Comparison of ENCODE assay signal across 7 mouse cellular contexts in the genomic region with DNA sequence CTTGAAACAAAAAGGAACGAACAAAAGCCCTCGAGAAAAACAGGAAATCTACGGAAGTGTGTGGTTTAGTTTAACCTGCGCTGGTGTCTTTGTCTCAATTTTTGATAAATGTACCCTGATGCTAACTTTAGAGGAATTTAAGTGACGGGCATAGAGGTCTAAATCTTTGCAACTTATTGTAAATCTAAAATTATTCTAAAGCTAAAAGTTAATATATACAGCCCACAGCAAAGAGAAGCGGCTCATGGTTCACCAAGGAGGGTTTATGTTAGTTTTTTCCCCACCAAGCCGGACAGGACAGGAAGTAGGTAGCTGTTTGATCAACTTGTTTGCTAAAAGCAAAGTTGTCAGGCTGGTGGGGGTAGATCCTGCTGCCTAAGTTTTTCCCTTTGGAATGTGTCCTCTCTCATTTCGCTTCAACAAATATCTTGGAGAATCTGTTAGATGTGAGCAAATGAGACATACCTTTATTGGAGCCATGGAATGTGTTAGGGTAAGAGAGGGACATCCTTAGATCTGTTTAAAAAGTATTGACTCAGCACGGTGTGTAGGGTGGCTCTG. TPM values are rescaled to one million over a fixed set of nuclear protein-coding genes. Genes with fewer than 3 reads are reported as not detected.
DNase-seq lines count a peak whose midpoint lies in the region; ATAC-seq lines count a peak whose summit lies in the region.

No protein-coding gene starts in this region.

- peak overlapping the region; percentile 88 for H3K27ac ChIP-seq in lung, embryonic 16.5 days (ENCODE audit: low read length)
- no peak overlapping the region for H3K27ac ChIP-seq in forebrain, embryonic 14.5 days (ENCODE audit: low read depth, low read length)
- H3K27ac ChIP-seq in limb, embryonic 15.5 days = no peak overlapping the region
- H3K27ac ChIP-seq in stomach, embryonic 16.5 days (ENCODE audit: low read length) = peak overlapping the region; percentile 80

- no peak for ATAC-seq in lung, embryonic 16.5 days (ENCODE audit: low read depth)
- ATAC-seq in forebrain, embryonic 14.5 days = no peak
- ATAC-seq in limb, embryonic 15.5 days (ENCODE audit: insufficient number of reproducible peaks, low FRiP score, low TSS enrichment, low read depth) = no peak
- no peak for ATAC-seq in stomach, embryonic 16.5 days (ENCODE audit: insufficient read depth, low FRiP score)

- H3K4me2 ChIP-seq in lung, embryonic 16.5 days (ENCODE audit: low read depth, low read length) = peak overlapping the region; percentile 82
- peak overlapping the region; percentile 78 for H3K4me2 ChIP-seq in forebrain, embryonic 14.5 days (ENCODE audit: low read length)
- H3K4me2 ChIP-seq in limb, embryonic 15.5 days = peak overlapping the region; percentile 81
- H3K4me2 ChIP-seq in stomach, embryonic 16.5 days (ENCODE audit: low read depth, low read length) = peak overlapping the region; percentile 77

- no peak for DNase-seq in lung, adult 18-20 months
- DNase-seq in forebrain, embryonic 14.5 days (ENCODE audit: low spot score) = no peak
- no peak for DNase-seq in spleen, adult 18-20 months
- DNase-seq in adrenal gland, postnatal 4 days (ENCODE audit: low spot score in 2 of 2) = no peak

- H3K4me1 ChIP-seq in lung, embryonic 16.5 days (replicated peaks; ENCODE audit: control insufficient read depth, insufficient read depth, low read length) = 0 out of 2 replicates have a peak, but pooled peaks cover 2% of the 10 kb centered on the region
- H3K4me1 ChIP-seq in forebrain, embryonic 14.5 days (ENCODE audit: control insufficient read depth, insufficient read depth, low read length) = no peaks in the 10 kb centered on the region
- H3K4me1 ChIP-seq in limb, embryonic 15.5 days = peaks cover 3% of the 10 kb centered on the region; the same call in 1 of the 2 replicates
- H3K4me1 ChIP-seq in stomach, embryonic 16.5 days (ENCODE audit: control insufficient read depth, insufficient read depth, low read length) = no peaks in the 10 kb centered on the region

- H3K9me3 ChIP-seq in lung, embryonic 16.5 days (ENCODE audit: control insufficient read depth, low read length) = no peaks in the 10 kb centered on the region; the same call in 1 of the 2 replicates
- H3K9me3 ChIP-seq in forebrain, embryonic 14.5 days (replicated peaks; ENCODE audit: control insufficient read depth, low read length) = no peaks in the 10 kb centered on the region
- no peaks in the 10 kb centered on the region for H3K9me3 ChIP-seq in limb, embryonic 15.5 days
- H3K9me3 ChIP-seq in stomach, embryonic 16.5 days (replicated peaks; ENCODE audit: control insufficient read depth, low read length) = no peaks in the 10 kb centered on the region

- peak overlapping the region; percentile 85 for H3K9ac ChIP-seq in lung, embryonic 16.5 days (ENCODE audit: low read length)
- peak overlapping the region; percentile 68 for H3K9ac ChIP-seq in forebrain, embryonic 14.5 days (ENCODE audit: low read length)
- no peak overlapping the region for H3K9ac ChIP-seq in limb, embryonic 15.5 days
- H3K9ac ChIP-seq in stomach, embryonic 16.5 days (ENCODE audit: low read length) = peak overlapping the region; percentile 86

- peak overlapping the region; percentile 70 for H3K4me3 ChIP-seq in lung, embryonic 16.5 days (ENCODE audit: low read length)
- peak overlapping the region; percentile 40 for H3K4me3 ChIP-seq in forebrain, embryonic 14.5 days (ENCODE audit: low read depth, low read length)
- H3K4me3 ChIP-seq in limb, embryonic 15.5 days = peak overlapping the region; percentile 56
- H3K4me3 ChIP-seq in stomach, embryonic 16.5 days (replicated peaks; ENCODE audit: low read length) = peak overlapping the region; percentile 61

- no peaks in the 10 kb centered on the region for H3K27me3 ChIP-seq in lung, embryonic 16.5 days (ENCODE audit: control insufficient read depth, insufficient read depth, low read depth, low read length)
- H3K27me3 ChIP-seq in forebrain, embryonic 14.5 days (replicated peaks; ENCODE audit: control insufficient read depth, insufficient read depth, low read length) = no peaks in the 10 kb centered on the region
- H3K27me3 ChIP-seq in limb, embryonic 15.5 days = no peaks in the 10 kb centered on the region
- H3K27me3 ChIP-seq in stomach, embryonic 16.5 days (ENCODE audit: control insufficient read depth, insufficient read depth, low read length) = no peaks in the 10 kb centered on the region

- 19% methylated on average over 9 of the region's 9 CpGs for WGBS in lung, embryonic 16.5 days
- WGBS in forebrain, embryonic 14.5 days = 66% methylated on average over 9 of the region's 9 CpGs
- 43% methylated on average over 9 of the region's 9 CpGs for WGBS in limb, embryonic 15.5 days
- WGBS in stomach, embryonic 16.5 days = 30% methylated on average over 9 of the region's 9 CpGs

- H3K36me3 ChIP-seq in lung, embryonic 16.5 days (ENCODE audit: control insufficient read depth, insufficient read depth, low read length) = peaks cover 7% of the 10 kb centered on the region
- peaks cover 12% of the 10 kb centered on the region for H3K36me3 ChIP-seq in forebrain, embryonic 14.5 days (ENCODE audit: control insufficient read depth, insufficient read depth, low read length)
- H3K36me3 ChIP-seq in limb, embryonic 15.5 days = peaks cover 16% of the 10 kb centered on the region
- peaks cover 5% of the 10 kb centered on the region; the same call in 1 of the 2 replicates for H3K36me3 ChIP-seq in stomach, embryonic 16.5 days (ENCODE audit: control insufficient read depth, insufficient read depth, low read length)

RNA-seq across cellular contexts. Expression of a gene that starts 0.7 kb away (rescaled TPM):
- 11.3 and 12.8 TPM in 2 replicates for polyA plus RNA-seq in lung, embryonic 16.5 days (2015; fragmentation: Nextera tagmentation; extraction: Ambion mirVana)
- polyA plus RNA-seq in forebrain, embryonic 14.5 days (2014; fragmentation: Nextera tagmentation; extraction: Ambion mirVana) = 1.2 and 1.4 TPM in 2 replicates
- 3.4 and 3.5 TPM in 2 replicates for polyA plus RNA-seq in limb, embryonic 15.5 days (2015; fragmentation: Nextera tagmentation; extraction: Ambion mirVana)
- 8.1 and 8.4 TPM in 2 replicates for polyA plus RNA-seq in stomach, embryonic 16.5 days (2015; fragmentation: Nextera tagmentation; extraction: Ambion mirVana)
- total RNA-seq in adrenal gland, postnatal 4 days (2021) = 1 to 10 TPM; 3.3 to 3.7 TPM

RNA-seq across cellular contexts. Expression of a gene that starts 18.9 kb away (rescaled TPM):
- polyA plus RNA-seq in lung, embryonic 16.5 days (2015; fragmentation: Nextera tagmentation; extraction: Ambion mirVana) = 13.6 and 17.4 TPM in 2 replicates
- polyA plus RNA-seq in forebrain, embryonic 14.5 days (2014; fragmentation: Nextera tagmentation; extraction: Ambion mirVana) = 23.4 and 29.8 TPM in 2 replicates
- 10.8 and 14.9 TPM in 2 replicates for polyA plus RNA-seq in limb, embryonic 15.5 days (2015; fragmentation: Nextera tagmentation; extraction: Ambion mirVana)
- 6.0 and 12.8 TPM in 2 replicates for polyA plus RNA-seq in stomach, embryonic 16.5 days (2015; fragmentation: Nextera tagmentation; extraction: Ambion mirVana)
- 10 to 100 TPM; 10.1 to 15.0 TPM for total RNA-seq in adrenal gland, postnatal 4 days (2021)

RNA-seq across cellular contexts. Expression of a gene that starts 19.4 kb away (rescaled TPM):
- 21.4 and 22.4 TPM in 2 replicates for polyA plus RNA-seq in lung, embryonic 16.5 days (2015; fragmentation: Nextera tagmentation; extraction: Ambion mirVana)
- 24.0 and 25.4 TPM in 2 replicates for polyA plus RNA-seq in forebrain, embryonic 14.5 days (2014; fragmentation: Nextera tagmentation; extraction: Ambion mirVana)
- polyA plus RNA-seq in limb, embryonic 15.5 days (2015; fragmentation: Nextera tagmentation; extraction: Ambion mirVana) = 18.3 and 19.5 TPM in 2 replicates
- 19.0 and 21.2 TPM in 2 replicates for polyA plus RNA-seq in stomach, embryonic 16.5 days (2015; fragmentation: Nextera tagmentation; extraction: Ambion mirVana)
- 10 to 100 TPM; 21.6 to 22.0 TPM for total RNA-seq in adrenal gland, postnatal 4 days (2021)

RNA-seq across cellular contexts. Expression of a gene that starts 19.5 kb away (rescaled TPM):
- polyA plus RNA-seq in lung, embryonic 16.5 days (2015; fragmentation: Nextera tagmentation; extraction: Ambion mirVana) = 257 TPM in 2 replicates
- polyA plus RNA-seq in forebrain, embryonic 14.5 days (2014; fragmentation: Nextera tagmentation; extraction: Ambion mirVana) = 380 and 419 TPM in 2 replicates
- polyA plus RNA-seq in limb, embryonic 15.5 days (2015; fragmentation: Nextera tagmentation; extraction: Ambion mirVana) = 230 and 234 TPM in 2 replicates
- 221 and 225 TPM in 2 replicates for polyA plus RNA-seq in stomach, embryonic 16.5 days (2015; fragmentation: Nextera tagmentation; extraction: Ambion mirVana)
- total RNA-seq in adrenal gland, postnatal 4 days (2021) = 10 to 100 TPM; 90.4 to 92.4 TPM

RNA-seq across cellular contexts. Expression of a gene that starts 53.5 kb away (rescaled TPM):
- 12.0 TPM in 2 replicates for polyA plus RNA-seq in lung, embryonic 16.5 days (2015; fragmentation: Nextera tagmentation; extraction: Ambion mirVana)
- 1.2 and 1.8 TPM in 2 replicates for polyA plus RNA-seq in forebrain, embryonic 14.5 days (2014; fragmentation: Nextera tagmentation; extraction: Ambion mirVana)
- polyA plus RNA-seq in limb, embryonic 15.5 days (2015; fragmentation: Nextera tagmentation; extraction: Ambion mirVana) = 5.2 and 5.8 TPM in 2 replicates
- 19.0 and 21.6 TPM in 2 replicates for polyA plus RNA-seq in stomach, embryonic 16.5 days (2015; fragmentation: Nextera tagmentation; extraction: Ambion mirVana)
- total RNA-seq in adrenal gland, postnatal 4 days (2021) = 1 to 10 TPM; 2.6 to 4.4 TPM

Comparison
In these comparisons a context has a peak if more than half of its experiments do, and no peak if none do; other contexts are left out.
1. H3K27ac ChIP-seq: peak in lung, embryonic 16.5 days (single experiment) and stomach, embryonic 16.5 days (single experiment); none in forebrain, embryonic 14.5 days (single experiment) and limb, embryonic 15.5 days (single experiment).
2. Peak in every context shown above with its lines, with median percentiles within 50 percentile points of each other: H3K4me2 ChIP-seq and H3K4me3 ChIP-seq.